ENCODE assay signal across 22 mouse cellular contexts in the genomic region with DNA sequence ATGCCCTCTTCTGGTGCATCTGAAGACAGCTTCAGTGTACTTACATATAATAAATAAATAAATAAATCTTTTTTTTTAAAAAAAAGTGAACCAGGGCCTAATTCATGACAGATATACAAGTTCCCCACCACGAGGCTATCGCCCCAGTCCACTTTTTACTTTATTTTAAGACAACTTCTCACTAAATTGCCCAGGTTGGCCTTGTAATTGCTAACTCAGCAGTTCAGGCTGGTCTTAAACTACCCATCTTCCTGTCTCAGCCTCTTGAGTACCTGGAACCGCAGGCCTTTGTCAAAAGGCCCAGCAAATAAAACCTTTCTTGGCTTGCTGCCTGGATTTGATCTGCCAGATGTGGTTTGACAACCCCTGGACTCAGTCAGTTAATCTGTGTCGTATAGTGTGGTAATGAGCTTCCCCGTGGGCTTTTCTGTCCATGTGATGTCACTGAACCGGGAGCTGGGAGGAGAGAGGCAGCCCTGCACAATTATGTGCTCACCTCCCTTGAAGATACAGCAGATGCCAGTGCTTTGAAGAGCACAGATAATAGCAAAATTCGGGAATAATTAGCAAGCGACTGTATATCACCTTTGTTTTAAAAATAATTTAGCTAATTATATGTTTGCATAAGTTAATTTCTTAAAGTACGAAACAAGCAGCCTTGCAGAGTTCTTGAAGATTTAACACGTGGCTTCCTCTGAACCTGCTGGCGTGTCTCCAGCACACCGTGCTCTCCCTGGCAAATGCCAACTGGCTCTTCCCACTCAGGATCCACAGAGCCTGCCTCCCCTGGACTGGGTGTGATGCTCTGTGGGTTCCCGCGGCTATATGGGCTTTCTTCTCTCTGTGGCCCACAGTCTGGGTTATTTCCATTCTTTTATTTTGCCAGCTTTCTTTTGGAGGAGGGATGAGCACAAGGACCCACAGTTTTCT. TPM values are rescaled to one million over a fixed set of nuclear protein-coding genes. Genes with fewer than 3 reads are reported as not detected.
DNase-seq lines count a peak whose midpoint lies in the region; ATAC-seq and TF ChIP-seq lines count a peak whose summit lies in the region.
"Had no signal": no experiment of that assay in that cellular context is flagged by ENCODE, and none has a peak within 500 bp of the region (broad histone marks: within the 10 kb centered on the region; RNA-seq: fewer than 3 reads in every experiment).

No protein-coding gene starts in this region.

- H3K9ac ChIP-seq in hindbrain, postnatal 0 days (replicated peaks; ENCODE audit: low read length) = no peak overlapping the region
- H3K9ac ChIP-seq in hindbrain, embryonic 11.5 days (ENCODE audit: low read depth, low read length) = no peak overlapping the region
- H3K9ac ChIP-seq in CH12.LX (ENCODE audit: insufficient read depth, low read depth) = no peak overlapping the region
- H3K9ac ChIP-seq in heart, embryonic 12.5 days = no peak overlapping the region
- no peak overlapping the region for H3K9ac ChIP-seq in forebrain, embryonic 15.5 days (replicated peaks)
- H3K9ac ChIP-seq: embryonic facial prominence, embryonic 12.5 days; hindbrain, embryonic 13.5 days had no signal

- H3K79me2 ChIP-seq in CH12.LX (replicated peaks; ENCODE audit: control insufficient read depth, extremely low read depth, insufficient read depth, poor library complexity, severe bottlenecking) = no peaks in the 10 kb centered on the region

- H3K4me1 ChIP-seq in hindbrain, postnatal 0 days (ENCODE audit: insufficient read depth, low read length) = no peaks in the 10 kb centered on the region
- H3K4me1 ChIP-seq in hindbrain, embryonic 11.5 days (replicated peaks; ENCODE audit: control insufficient read depth, insufficient read depth, low read length) = no peaks in the 10 kb centered on the region
- H3K4me1 ChIP-seq in CH12.LX (ENCODE audit: control insufficient read depth in 1 of 2, insufficient read depth in 2 of 2) = no peaks in the 10 kb centered on the region
- no peaks in the 10 kb centered on the region for H3K4me1 ChIP-seq in heart, embryonic 12.5 days (replicated peaks)
- H3K4me1 ChIP-seq in forebrain, embryonic 15.5 days = no peaks in the 10 kb centered on the region
- H3K4me1 ChIP-seq: embryonic facial prominence, embryonic 12.5 days had no signal

- no peak for TF ChIP-seq POLR2A in CH12.LX (IDR thresholded peaks at IDR 0.05; ENCODE audit: low read depth, low read length)

- TF ChIP-seq RAD21 in CH12.LX (IDR thresholded peaks at IDR 0.05; ENCODE audit: low read depth, low read length) = no peak

- 60% methylated on average over 14 of the region's 14 CpGs for WGBS in hindbrain, postnatal 0 days
- whole genome bisulfite sequencing in hindbrain, embryonic 11.5 days = 80% methylated on average over 14 of the region's 14 CpGs
- 78% methylated on average over 14 of the region's 14 CpGs for WGBS in heart, embryonic 12.5 days
- 59% methylated on average over 14 of the region's 14 CpGs for WGBS in forebrain, embryonic 15.5 days

- no peaks in the 10 kb centered on the region for H3K27me3 ChIP-seq in hindbrain, postnatal 0 days (ENCODE audit: insufficient read depth, low read length)
- H3K27me3 ChIP-seq in hindbrain, embryonic 11.5 days (ENCODE audit: control insufficient read depth, insufficient read depth, low read length) = no peaks in the 10 kb centered on the region
- H3K27me3 ChIP-seq in CH12.LX (replicated peaks) = peaks cover 8% of the 10 kb centered on the region
- no peaks in the 10 kb centered on the region; the same call in 1 of the 2 replicates for H3K27me3 ChIP-seq in heart, embryonic 12.5 days (replicated peaks)
- no peaks in the 10 kb centered on the region for H3K27me3 ChIP-seq in forebrain, embryonic 15.5 days
- H3K27me3 ChIP-seq: embryonic facial prominence, embryonic 12.5 days; hindbrain, embryonic 13.5 days had no signal

- TF ChIP-seq CTCF in hindbrain, postnatal 0 days (IDR thresholded peaks at IDR 0.05; ENCODE audit: low read depth) = no peak
- no peak for TF ChIP-seq CTCF in CH12.LX (conservative IDR thresholded peaks at IDR 0.05 in 1 of 2, IDR thresholded peaks at IDR 0.05 in 1 of 2; ENCODE audit: low read depth in 2 of 2, low read length in 2 of 2)

- no peak for ATAC-seq in hindbrain, postnatal 0 days
- ATAC-seq in hindbrain, embryonic 11.5 days (ENCODE audit: low FRiP score) = no peak
- ATAC-seq in heart, embryonic 12.5 days (ENCODE audit: insufficient number of reproducible peaks, low FRiP score) = no peak
- ATAC-seq in forebrain, embryonic 15.5 days (replicated peaks) = no peak

- H3K27ac ChIP-seq in hindbrain, postnatal 0 days = no peak overlapping the region
- H3K27ac ChIP-seq in hindbrain, embryonic 11.5 days (ENCODE audit: low read depth, low read length) = no peak overlapping the region
- H3K27ac ChIP-seq in CH12.LX (ENCODE audit: insufficient read depth, low read depth) = no peak overlapping the region
- H3K27ac ChIP-seq in heart, embryonic 12.5 days (ENCODE audit: poor library complexity, severe bottlenecking) = no peak overlapping the region
- no peak overlapping the region for H3K27ac ChIP-seq in forebrain, embryonic 15.5 days (replicated peaks)
- H3K27ac ChIP-seq: embryonic facial prominence, embryonic 12.5 days; hindbrain, embryonic 13.5 days had no signal

- no peaks in the 10 kb centered on the region for H3K36me3 ChIP-seq in hindbrain, postnatal 0 days (ENCODE audit: insufficient read depth, low read length)
- H3K36me3 ChIP-seq in hindbrain, embryonic 11.5 days (ENCODE audit: control insufficient read depth, insufficient read depth, low read length) = no peaks in the 10 kb centered on the region
- no peaks in the 10 kb centered on the region for H3K36me3 ChIP-seq in CH12.LX (replicated peaks in 1 of 2; ENCODE audit: control insufficient read depth in 1 of 2, insufficient read depth in 1 of 2, low read length in 1 of 2)
- no peaks in the 10 kb centered on the region for H3K36me3 ChIP-seq in heart, embryonic 12.5 days
- no peaks in the 10 kb centered on the region for H3K36me3 ChIP-seq in forebrain, embryonic 15.5 days
- H3K36me3 ChIP-seq: embryonic facial prominence, embryonic 12.5 days; hindbrain, embryonic 13.5 days had no signal

- TF ChIP-seq EP300 in CH12.LX (IDR thresholded peaks at IDR 0.05; ENCODE audit: low read length) = no peak

- H3K9me3 ChIP-seq in hindbrain, postnatal 0 days (ENCODE audit: low read length) = no peaks in the 10 kb centered on the region
- H3K9me3 ChIP-seq in hindbrain, embryonic 11.5 days (ENCODE audit: control insufficient read depth, low read length) = no peaks in the 10 kb centered on the region
- H3K9me3 ChIP-seq in CH12.LX (replicated peaks; ENCODE audit: low read length) = no peaks in the 10 kb centered on the region
- H3K9me3 ChIP-seq in heart, embryonic 12.5 days (replicated peaks) = no peaks in the 10 kb centered on the region
- H3K9me3 ChIP-seq in forebrain, embryonic 15.5 days = no peaks in the 10 kb centered on the region
- H3K9me3 ChIP-seq: embryonic facial prominence, embryonic 12.5 days; hindbrain, embryonic 13.5 days had no signal

- no peak overlapping the region for H3K4me2 ChIP-seq in hindbrain, postnatal 0 days (ENCODE audit: low read depth, low read length)
- H3K4me2 ChIP-seq in hindbrain, embryonic 11.5 days (replicated peaks; ENCODE audit: low read depth, low read length) = no peak overlapping the region
- H3K4me2 ChIP-seq in CH12.LX (ENCODE audit: insufficient read depth, low read depth, poor library complexity, severe bottlenecking) = no peak overlapping the region
- no peak overlapping the region for H3K4me2 ChIP-seq in heart, embryonic 12.5 days
- no peak overlapping the region for H3K4me2 ChIP-seq in forebrain, embryonic 15.5 days (replicated peaks)
- H3K4me2 ChIP-seq: embryonic facial prominence, embryonic 12.5 days; hindbrain, embryonic 13.5 days; midbrain, embryonic 11.5 days had no signal

- dilution Hi-C loops in CH12.LX (cut with MboI; ENCODE audit: extremely low pct_ligation_motif_present, extremely low pct_unique_long_range_greater_than_20kb, low sequenced_read_pairs) = no loop called here

- H3K4me3 ChIP-seq in hindbrain, postnatal 0 days (ENCODE audit: low read length) = no peak overlapping the region
- H3K4me3 ChIP-seq in hindbrain, embryonic 11.5 days (ENCODE audit: low read depth, low read length) = no peak overlapping the region
- no peak overlapping the region for H3K4me3 ChIP-seq in CH12.LX (replicated peaks in 1 of 3; ENCODE audit: low read depth in 2 of 3, low read length in 2 of 3, poor library complexity in 1 of 3)
- H3K4me3 ChIP-seq in heart, embryonic 12.5 days = no peak overlapping the region
- H3K4me3 ChIP-seq in forebrain, embryonic 15.5 days = no peak overlapping the region
- H3K4me3 ChIP-seq: embryonic facial prominence, embryonic 12.5 days; hindbrain, embryonic 13.5 days had no signal

- in situ Hi-C loops in CH12.LX (cut with MboI; ENCODE audit: low pct_ligation_motif_present, low pct_unique_long_range_greater_than_20kb, low sequenced_read_pairs) = no loop called here

- peak; percentile 21 for DNase-seq in hindbrain, postnatal 0 days (ENCODE audit: low spot score)
- DNase-seq in hindbrain, embryonic 11.5 days (ENCODE audit: low spot score) = no peak
- DNase-seq in CH12.LX (ENCODE audit: extremely low read depth) = no peak
- peak; percentile 47 to 55 for DNase-seq in cerebellum, adult 18-20 months
- DNase-seq in cerebellum, postnatal 36 days = peak; percentile 46 to 60
- no peak for DNase-seq in adipocyte (ENCODE audit: low spot score)
- DNase-seq: B cell, adult 2 months; gastrocnemius, postnatal 14 days; kidney, adult 11 months; kidney, postnatal 14 days; liver; lung, adult 2 months; lung, postnatal 4 days; thymus, postnatal 4 days had no signal

RNA-seq across cellular contexts. Expression of gene Aqp7, which starts 23.8 kb away (rescaled TPM):
- total RNA-seq in hindbrain, postnatal 0 days (2014; rRNA removed) = not detected in 2 replicates
- polyA plus RNA-seq in hindbrain, postnatal 0 days (2015; fragmentation: Nextera tagmentation; extraction: Ambion mirVana) = 0.06 TPM in 1 of 2 replicates, not detected in the other
- polyA plus RNA-seq in hindbrain, embryonic 11.5 days (2014; fragmentation: Nextera tagmentation; extraction: Ambion mirVana) = 0.07 TPM in 1 of 2 replicates, not detected in the other
- total RNA-seq in CH12.LX (2012; rRNA removed) (not detected in 2 replicates), CH12.LX (2014; rRNA removed) (not detected in 2 replicates)
- polyA plus RNA-seq in CH12.LX (2012; ENCODE audit: insufficient read length, low read depth) = 0.10 TPM in 1 of 2 replicates, not detected in the other
- 0.09 TPM in 1 of 2 replicates, not detected in the other for polyA plus RNA-seq in heart, embryonic 12.5 days (2016; fragmentation: Nextera tagmentation; extraction: Ambion mirVana)
- polyA plus RNA-seq in forebrain, embryonic 15.5 days (2015; fragmentation: Nextera tagmentation; extraction: Ambion mirVana) = not detected in 2 replicates
- polyA plus RNA-seq: cortical plate, adult 2 months; embryonic facial prominence, embryonic 12.5 days; hindbrain, embryonic 13.5 days; midbrain, embryonic 11.5 days had no signal

RNA-seq across cellular contexts. Expression of gene Aqp3, which starts 26.2 kb away (rescaled TPM):
- total RNA-seq in hindbrain, postnatal 0 days (2014; rRNA removed) = 0.16 and 0.65 TPM in 2 replicates
- 0.19 and 0.29 TPM in 2 replicates for polyA plus RNA-seq in hindbrain, postnatal 0 days (2015; fragmentation: Nextera tagmentation; extraction: Ambion mirVana)
- polyA plus RNA-seq in hindbrain, embryonic 11.5 days (2014; fragmentation: Nextera tagmentation; extraction: Ambion mirVana) = 1.2 and 1.3 TPM in 2 replicates
- not detected in 2 replicates for total RNA-seq in CH12.LX (2012; rRNA removed)
- not detected in 2 replicates for total RNA-seq in CH12.LX (2014; rRNA removed)
- not detected in 2 replicates for polyA plus RNA-seq in CH12.LX (2012; ENCODE audit: insufficient read length, low read depth)
- polyA plus RNA-seq in heart, embryonic 12.5 days (2016; fragmentation: Nextera tagmentation; extraction: Ambion mirVana) = 2.2 and 2.6 TPM in 2 replicates
- 0.51 TPM in 1 of 2 replicates, not detected in the other for polyA plus RNA-seq in forebrain, embryonic 15.5 days (2015; fragmentation: Nextera tagmentation; extraction: Ambion mirVana)
- total RNA-seq: adrenal gland, adult 18-20 months; gastrocnemius, postnatal 14 days; heart, adult 8-10 months had no signal
- polyA plus RNA-seq: cortical plate, adult 2 months; hindbrain, embryonic 13.5 days had no signal

RNA-seq across cellular contexts. Expression of gene Nol6, which starts 52.5 kb away (rescaled TPM):
- 67.2 and 70.2 TPM in 2 replicates for total RNA-seq in hindbrain, postnatal 0 days (2014; rRNA removed)
- 28.4 and 32.4 TPM in 2 replicates for polyA plus RNA-seq in hindbrain, postnatal 0 days (2015; fragmentation: Nextera tagmentation; extraction: Ambion mirVana)
- polyA plus RNA-seq in hindbrain, embryonic 11.5 days (2014; fragmentation: Nextera tagmentation; extraction: Ambion mirVana) = 14.7 and 17.6 TPM in 2 replicates
- total RNA-seq in CH12.LX (2012; rRNA removed) (30.0 and 38.1 TPM in 2 replicates), CH12.LX (2014; rRNA removed) (22.0 and 24.7 TPM in 2 replicates)
- polyA plus RNA-seq in CH12.LX (2012; ENCODE audit: insufficient read length, low read depth) = 79.3 and 81.5 TPM in 2 replicates
- polyA plus RNA-seq in heart, embryonic 12.5 days (2016; fragmentation: Nextera tagmentation; extraction: Ambion mirVana) = 21.6 and 22.0 TPM in 2 replicates
- polyA plus RNA-seq in forebrain, embryonic 15.5 days (2015; fragmentation: Nextera tagmentation; extraction: Ambion mirVana) = 35.3 and 36.2 TPM in 2 replicates

Comparison
In these comparisons a context has a peak if more than half of its experiments do, and no peak if none do; other contexts are left out.
1. DNase-seq: peak in hindbrain, postnatal 0 days (single experiment), cerebellum, adult 18-20 months (2 of 2) and cerebellum, postnatal 36 days (2 of 2); none in hindbrain, embryonic 11.5 days (single experiment), CH12.LX (single experiment) and adipocyte (single experiment).